Mouse (Mus musculus): ENCODE data around the gene Pole2. TPM values are rescaled to one million over a fixed set of nuclear protein-coding genes. Genes with fewer than 3 reads are reported as not detected.

Gene Pole2
- polyA plus RNA-seq (2015; fragmentation: Nextera tagmentation; extraction: Ambion mirVana), result 7.3 and 10.6 TPM in 2 replicates

DNA sequence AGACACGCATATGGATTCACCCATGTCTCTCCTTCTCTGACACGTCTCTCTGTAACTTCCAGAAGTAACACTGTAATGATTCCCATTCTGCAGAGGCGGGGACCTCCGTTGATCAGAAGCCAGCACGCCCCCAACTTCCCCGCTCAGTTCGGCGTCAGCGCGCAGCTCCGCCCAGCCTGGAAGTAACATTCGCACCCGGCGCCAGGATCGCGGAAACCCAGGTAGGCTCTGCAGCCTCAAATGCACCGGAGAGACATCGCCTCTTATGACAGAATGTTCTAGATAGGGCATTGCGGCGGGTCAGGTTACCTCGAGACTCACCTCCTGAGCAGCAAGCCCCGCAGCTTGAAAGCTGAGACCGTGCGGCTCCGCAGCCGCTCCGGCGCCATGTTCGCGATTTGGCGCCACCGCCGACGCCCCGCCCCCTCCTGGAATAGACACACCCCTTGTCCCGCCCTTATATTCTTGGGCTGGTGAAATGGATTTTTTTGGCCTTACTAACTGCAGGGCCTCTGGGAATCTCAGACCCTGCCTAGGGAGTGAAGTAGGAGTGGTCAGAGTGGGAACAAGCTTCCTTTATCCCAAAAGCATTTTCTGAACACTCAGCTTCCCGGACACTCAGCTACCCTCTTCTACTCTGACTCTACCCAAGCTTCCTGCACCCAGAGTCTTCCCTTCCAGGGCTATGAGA lies at the start of gene Pole2:
TSS of gene Pole2 (minus strand) at position 420 of the 691 bp plus-strand sequence.

DNA sequence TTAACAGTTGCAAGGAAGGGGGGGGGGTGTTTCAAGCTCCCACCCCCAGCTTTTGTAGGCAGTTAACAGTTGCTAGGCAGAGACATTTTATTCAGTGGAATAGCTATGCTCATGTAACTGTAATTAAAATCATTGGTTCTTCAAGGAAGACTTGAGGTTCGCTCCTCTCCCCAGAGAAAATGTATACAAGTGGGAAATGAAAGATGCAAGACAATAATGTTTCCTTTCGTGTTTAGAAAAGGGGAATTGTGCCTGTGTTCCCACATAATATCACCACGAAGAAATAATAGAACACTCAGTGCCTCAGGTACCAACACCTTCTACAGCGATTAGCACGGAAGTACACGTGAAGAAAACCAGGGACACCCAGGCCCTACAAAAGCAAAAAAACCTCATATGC lies 12.9 kb upstream of the Pole2 start, which contains the start of gene Klhdc1:
TSS of gene Klhdc1 (plus strand) at position 301 of the 400 bp plus-strand sequence.

DNA sequence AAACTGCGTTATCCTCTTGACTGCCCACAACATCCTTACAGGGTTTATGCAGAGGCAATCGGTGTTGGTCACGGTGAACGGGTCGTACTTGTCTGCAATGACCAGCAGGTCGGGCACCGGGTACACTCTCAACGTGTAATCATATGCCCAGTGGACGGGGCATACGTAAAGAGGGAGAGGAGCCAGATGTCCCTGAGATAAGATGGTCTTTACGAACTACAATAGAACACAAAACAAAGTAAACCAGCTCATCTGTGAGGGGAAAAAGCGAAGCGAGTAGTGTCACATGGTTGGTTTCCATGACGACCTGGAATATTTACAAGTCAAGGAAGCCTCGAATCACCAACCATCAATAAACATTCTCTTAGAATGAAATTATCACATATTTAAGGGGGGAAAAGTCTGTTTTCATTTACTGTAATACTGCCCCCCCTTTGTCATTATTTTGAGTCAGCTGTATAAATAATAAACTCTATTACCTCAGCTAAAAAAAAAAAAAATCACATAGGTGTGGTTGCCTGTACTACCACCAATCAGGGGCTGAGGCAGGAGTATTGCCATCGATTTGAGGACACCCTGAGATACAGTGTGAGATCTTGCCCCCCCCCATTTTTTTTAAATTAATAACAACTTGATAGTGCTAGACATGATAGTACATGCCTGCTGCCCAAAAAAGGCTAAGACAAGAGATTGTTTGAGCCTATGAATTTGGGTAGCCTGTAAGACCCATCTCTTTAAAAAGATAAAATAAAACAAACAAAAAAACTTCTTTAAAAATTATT lies 23.8 kb downstream of the Pole2 start, which contains the start of gene Gm49384:
TSS of gene Gm49384 (minus strand) at position 216 of the 782 bp plus-strand sequence.

DNA sequence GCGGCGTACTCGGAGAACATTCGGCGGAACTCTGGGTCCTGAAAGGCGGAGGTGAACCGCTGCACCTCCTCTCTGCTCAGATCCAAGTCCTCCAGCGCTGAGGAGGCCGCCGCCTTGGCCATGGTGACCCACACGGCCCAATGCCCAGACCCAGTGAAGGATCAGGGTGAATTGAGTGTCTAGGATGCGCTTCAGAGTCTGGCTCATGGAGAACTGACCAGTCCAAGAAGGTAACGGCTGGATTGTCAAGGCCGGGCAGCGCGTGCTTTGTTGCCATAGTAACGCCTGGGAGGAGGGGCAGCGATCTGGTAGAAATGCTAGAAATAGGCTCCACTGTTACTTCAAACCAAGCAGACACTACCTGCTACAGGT lies 29.8 kb downstream of the Pole2 start, which contains the start of gene Dnaaf2:
TSS of gene Dnaaf2 (minus strand) at position 266 of the 372 bp plus-strand sequence.

DNA sequence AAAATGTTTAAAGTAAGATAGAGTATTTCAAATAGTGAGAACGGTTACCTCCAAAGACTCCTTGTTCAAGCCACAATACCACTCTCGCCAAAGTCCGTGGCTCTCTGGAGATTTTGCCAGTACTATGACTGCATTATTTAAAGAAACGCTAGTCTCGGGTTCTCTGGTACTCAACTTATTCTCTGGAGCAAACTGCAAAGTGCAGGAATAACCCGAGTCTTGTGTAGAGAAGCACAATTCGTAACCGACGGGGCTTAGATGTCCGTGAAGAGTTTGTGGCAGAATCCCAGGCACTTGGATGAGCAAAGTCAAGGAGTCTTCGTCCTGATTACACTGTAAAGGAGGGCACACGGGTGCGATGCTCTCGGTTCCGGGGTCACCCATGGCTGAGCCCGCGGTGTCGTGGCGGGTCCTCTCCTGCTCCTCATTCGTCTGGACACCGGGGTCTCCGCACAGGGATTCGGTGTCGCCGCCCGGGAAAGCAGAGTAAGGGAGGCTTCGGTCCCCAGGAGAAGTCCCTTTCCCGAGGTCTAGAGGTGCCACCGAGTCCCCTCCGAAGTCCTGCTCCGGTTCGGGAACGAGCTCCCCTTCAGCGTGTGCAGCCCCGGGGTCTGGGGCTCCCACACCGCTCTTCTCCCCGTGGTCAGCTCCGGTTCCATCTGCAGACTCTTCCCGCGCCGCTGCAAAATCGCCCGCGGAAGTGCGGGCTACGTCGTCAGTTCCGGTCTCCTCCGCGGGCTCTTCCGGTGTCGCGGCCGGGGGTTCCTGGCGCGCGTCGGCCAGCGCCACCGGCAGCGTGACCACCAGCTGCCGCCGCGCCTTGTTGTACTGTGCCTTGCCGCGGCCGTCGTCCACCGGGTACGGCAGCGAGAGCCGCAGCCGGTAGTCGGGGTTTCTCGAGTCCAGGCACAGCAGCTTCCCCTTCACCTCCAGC lies 31.3 kb downstream of the Pole2 start, which contains the start of gene Gm49383:
TSS of gene Gm49383 (minus strand) at position 661 of the 934 bp plus-strand sequence.

DNA sequence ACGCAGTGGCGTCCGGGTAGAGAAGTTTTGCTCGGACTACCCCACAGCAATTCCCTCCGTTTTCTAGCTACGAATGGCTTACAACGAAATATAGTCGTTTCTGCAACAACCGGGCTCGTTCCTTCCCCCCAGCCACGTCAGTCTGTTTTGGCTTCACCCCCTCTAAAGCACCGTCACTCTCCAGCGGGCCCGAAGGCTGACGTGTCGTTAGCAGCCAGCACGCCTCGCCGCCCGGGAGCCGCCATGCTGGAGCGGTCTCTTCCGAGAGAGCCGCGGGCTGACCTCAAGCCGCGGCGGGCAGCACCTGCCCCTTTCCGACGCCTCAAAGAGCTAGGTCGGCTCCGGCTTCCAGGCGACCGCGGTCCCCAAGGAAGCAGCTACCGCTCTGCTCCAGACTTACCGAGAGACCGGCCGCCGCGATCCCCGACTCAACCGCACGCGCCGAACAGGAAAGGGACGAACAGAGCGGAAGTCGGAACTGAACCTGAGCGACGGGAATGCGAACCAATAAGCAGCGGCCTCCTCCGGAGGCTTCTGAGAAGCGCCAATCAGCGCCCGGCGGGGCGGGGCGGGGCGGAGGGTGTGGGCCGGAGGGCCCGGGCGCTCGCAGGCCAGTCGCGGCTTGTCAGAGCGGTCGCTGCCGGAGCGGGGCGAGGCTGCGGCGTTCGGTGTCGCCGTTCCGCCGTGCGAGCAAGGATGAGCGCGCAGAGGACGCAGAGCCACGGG lies 44.2 kb downstream of the Pole2 start, which contains the start of the genes Rpl36al and Mgat2:
TSS of gene Rpl36al (minus strand) at position 501 of the 726 bp plus-strand sequence.
TSS of gene Mgat2 (plus strand) at position 575 of the 726 bp plus-strand sequence.

DNA sequence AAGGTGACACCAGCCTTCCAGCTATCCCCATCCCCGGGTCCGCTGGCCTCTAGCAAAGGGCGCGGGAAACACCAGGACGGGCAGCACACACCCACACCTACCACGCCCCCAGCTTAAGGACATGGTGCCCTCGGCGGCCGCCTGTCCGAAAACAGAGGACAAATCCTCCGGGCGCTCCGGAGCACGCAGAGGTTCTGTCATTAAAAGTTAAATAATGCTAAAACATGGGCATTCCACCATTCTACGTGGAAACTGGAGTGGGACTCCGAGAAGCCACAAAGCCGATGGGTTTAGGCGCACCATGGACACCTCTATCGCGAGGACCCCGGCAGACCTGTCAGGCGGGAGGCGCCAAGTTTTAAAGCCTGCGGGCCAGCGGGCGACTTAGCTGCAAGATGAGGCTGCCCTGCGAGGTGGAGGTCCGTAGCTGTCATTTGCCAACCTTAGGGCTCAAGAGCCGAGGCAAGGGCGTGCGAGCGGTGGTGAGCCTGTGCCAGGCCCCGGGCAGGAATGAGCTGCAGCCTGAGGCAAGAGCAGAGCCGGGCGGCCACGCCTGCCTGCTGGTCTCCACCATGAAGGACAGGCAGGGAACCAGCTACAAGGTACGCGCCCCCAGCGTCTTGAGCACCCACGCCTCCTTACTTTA lies 59.4 kb downstream of the Pole2 start, which contains the start of gene Lrr1:
TSS of gene Lrr1 (plus strand) at position 354 of the 646 bp plus-strand sequence.

DNA sequence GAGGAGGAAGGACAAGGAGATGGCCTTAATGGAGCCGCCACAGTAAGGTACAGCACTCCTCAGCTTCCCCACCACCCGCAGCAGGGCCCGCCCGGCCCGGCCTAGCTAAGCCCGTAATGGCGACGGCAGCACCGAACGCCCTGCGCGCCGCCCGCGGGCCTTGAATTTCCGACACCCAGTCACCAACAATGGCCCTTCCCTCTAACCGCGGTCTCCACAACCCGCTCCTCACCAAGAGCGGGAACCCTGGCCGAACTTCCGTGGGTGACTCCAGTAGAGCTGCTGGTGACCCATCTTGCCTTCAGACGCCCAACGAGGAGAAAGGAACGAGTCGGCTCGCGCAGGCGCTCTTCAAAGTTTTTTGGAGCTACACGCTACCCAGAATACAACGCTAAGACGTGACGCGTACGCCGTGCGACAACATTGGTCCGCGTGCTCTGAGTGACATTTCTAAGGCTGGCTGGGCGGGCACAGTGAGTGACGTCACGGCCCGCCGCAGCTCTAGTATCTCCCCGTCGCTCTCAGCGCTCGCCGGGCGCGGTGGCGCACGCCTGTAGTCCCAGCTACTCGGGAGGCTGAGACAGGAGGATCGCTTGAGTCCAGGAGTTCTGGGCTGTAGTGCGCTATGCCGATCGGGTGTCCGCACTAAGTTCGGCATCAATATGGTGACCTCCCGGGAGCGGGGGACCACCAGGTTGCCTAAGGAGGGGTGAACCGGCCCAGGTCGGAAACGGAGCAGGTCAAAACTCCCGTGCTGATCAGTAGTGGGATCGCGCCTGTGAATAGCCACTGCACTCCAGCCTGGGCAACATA lies 69.0 kb downstream of the Pole2 start, which contains the start of gene Rps29:
TSS of gene Rps29 (minus strand) at position 422 of the 813 bp plus-strand sequence.

Small RNAs within 50 kb of the gene (microRNA-seq; reads per million reads assigned to microRNA genes)
- gene Gm47287, result not detected
- gene Gm47295, result 1.2 reads per million

Other genes with a start within 250 kb of the Pole2 start
- gene Rps29, start 69.0 kb downstream of the Pole2 start, polyA plus RNA-seq (2015; fragmentation: Nextera tagmentation; extraction: Ambion mirVana), result 1,704 and 1,741 TPM in 2 replicates
- 3.2 and 5.1 TPM in 2 replicates for gene Lrr1, start 59.4 kb downstream of the Pole2 start, polyA plus RNA-seq (2015; fragmentation: Nextera tagmentation; extraction: Ambion mirVana)
- gene Rpl36al, start 44.1 kb downstream of the Pole2 start, polyA plus RNA-seq (2015; fragmentation: Nextera tagmentation; extraction: Ambion mirVana), result 635 and 701 TPM in 2 replicates
- 49.5 and 59.7 TPM in 2 replicates for gene Mgat2, start 44.0 kb downstream of the Pole2 start, polyA plus RNA-seq (2015; fragmentation: Nextera tagmentation; extraction: Ambion mirVana)
- 9.5 and 10.3 TPM in 2 replicates for gene Gm49383, start 31.1 kb downstream of the Pole2 start, polyA plus RNA-seq (2015; fragmentation: Nextera tagmentation; extraction: Ambion mirVana)
- gene Dnaaf2, start 29.8 kb downstream of the Pole2 start, polyA plus RNA-seq (2015; fragmentation: Nextera tagmentation; extraction: Ambion mirVana), result 3.3 and 4.6 TPM in 2 replicates
- 8.2 and 8.9 TPM in 2 replicates for gene Gm49384, start 23.9 kb downstream of the Pole2 start, polyA plus RNA-seq (2015; fragmentation: Nextera tagmentation; extraction: Ambion mirVana)
- 11.9 and 12.3 TPM in 2 replicates for gene Klhdc1, start 13.0 kb upstream of the Pole2 start, polyA plus RNA-seq (2015; fragmentation: Nextera tagmentation; extraction: Ambion mirVana)
- gene Klhdc2, start 68.5 kb upstream of the Pole2 start, polyA plus RNA-seq (2015; fragmentation: Nextera tagmentation; extraction: Ambion mirVana), result 73.1 and 77.7 TPM in 2 replicates
- gene Nemf, start 129.0 kb upstream of the Pole2 start, polyA plus RNA-seq (2015; fragmentation: Nextera tagmentation; extraction: Ambion mirVana), result 45.2 and 54.1 TPM in 2 replicates
- 51.1 and 62.3 TPM in 2 replicates for gene Arf6, start 144.0 kb upstream of the Pole2 start, polyA plus RNA-seq (2015; fragmentation: Nextera tagmentation; extraction: Ambion mirVana)
- gene Gm9887, start 144.3 kb upstream of the Pole2 start, polyA plus RNA-seq (2015; fragmentation: Nextera tagmentation; extraction: Ambion mirVana), result 2.0 and 2.9 TPM in 2 replicates

Measured in urinary bladder, postnatal 0 days (tissue).